Mouse (Mus musculus) liver, embryonic 15.5 days (tissue): ENCODE measurements around the gene Emc1. TPM values are rescaled to one million over a fixed set of nuclear protein-coding genes. Genes with fewer than 3 reads are reported as not detected.
A peak's percentile ranks its signal among the peaks of the same experiment; 100 is the strongest.

Source experiments
- ATAC-seq: fragments of 200-750 bp; cut with Nextera tagmentation; 2 replicates; pipeline ENCODE4 v1.8.0; 2017; ENCODE audit warnings: moderate number of reproducible peaks, mild to moderate bottlenecking, moderate library complexity; ENCODE audit not compliant: insufficient read depth
- H3K27ac ChIP-seq: fragments of 300-500 bp; sonication (generic); replicated peaks from 2 replicates; pipeline ENCODE4 v1.5.1; 2015; ENCODE audit warnings: mild to moderate bottlenecking, inconsistent platforms
- H3K27me3 ChIP-seq: fragments of 300-500 bp; sonication (generic); 2 replicates; pipeline ENCODE4 v1.6.1; 2015; ENCODE audit warnings: mild to moderate bottlenecking, inconsistent platforms
- H3K36me3 ChIP-seq: fragments of 300-500 bp; sonication (generic); replicated peaks from 2 replicates; pipeline ENCODE4 v1.6.1; 2015; ENCODE audit warnings: moderate library complexity, mild to moderate bottlenecking, inconsistent platforms
- H3K4me1 ChIP-seq: fragments of 300-500 bp; sonication (generic); replicated peaks from 2 replicates; pipeline ENCODE4 v1.6.1; 2015; ENCODE audit warnings: inconsistent platforms
- H3K4me2 ChIP-seq: fragments of 300-500 bp; sonication (generic); 2 replicates; pipeline ENCODE4 v1.6.1; 2015; ENCODE audit warnings: moderate library complexity, mild to moderate bottlenecking, inconsistent platforms
- H3K4me3 ChIP-seq: fragments of 300-500 bp; sonication (generic); replicated peaks from 2 replicates; pipeline ENCODE4 v1.5.1; 2015; ENCODE audit warnings: mild to moderate bottlenecking, inconsistent platforms
- H3K9ac ChIP-seq: fragments of 300-500 bp; sonication (generic); 2 replicates; pipeline ENCODE4 v1.6.1; 2015; ENCODE audit warnings: moderate library complexity, mild to moderate bottlenecking, inconsistent platforms
- H3K9me3 ChIP-seq: fragments of 300-500 bp; sonication (generic); replicated peaks from 2 replicates; pipeline ENCODE4 v1.6.1; 2016; ENCODE audit warnings: inconsistent platforms
- WGBS: fragments of 180-500 bp; shearing (Covaris S2); methylation state at CpG from one replicate; pipeline ENCODE4 v1.1.7; 2015; ENCODE audit warnings: mixed read lengths; ENCODE audit not compliant: insufficient replicate concordance; 5-methylcytosine and 5-hydroxymethylcytosine counted together
- polyA plus RNA-seq: library from polyadenylated mRNA; unstranded; fragments of >200 nt; fragmentation: Nextera tagmentation; extraction: Ambion mirVana; gene quantifications from 2 replicates; pipeline ENCODE4 v1.2.1, GENCODE M21; 2015

The Emc1 gene
- polyA plus RNA-seq, 1 experiment from 2014 or later: 13.5 TPM

- Histone ChIP-seq H3K27ac (peak overlapping the region; percentile 51), H3K4me2 (peak overlapping the region; percentile 76), H3K36me3 (no peaks in the 10 kb centered on the region), H3K4me3 (peak overlapping the region; percentile 56), H3K27me3 (no peaks in the 10 kb centered on the region), H3K4me1 (peaks cover 36% of the 10 kb centered on the region), H3K9ac (peak overlapping the region; percentile 42), H3K9me3 (no peaks in the 10 kb centered on the region)
- peak; percentile 76 for ATAC-seq
- 6% methylated on average over 10 of the region's 10 CpGs for WGBS
Measured at GRCm38 (mm10) chr4:139330605-139331004, 21.8 kb upstream of the Emc1 start.

- H3K4me2 ChIP-seq: peak overlapping the region; percentile 80
- H3K4me3 ChIP-seq: peak overlapping the region; percentile 62
- H3K27me3 ChIP-seq: no peaks in the 10 kb centered on the region
- WGBS: 37% methylated on average over 7 of the region's 9 CpGs
- no peak for ATAC-seq
- peaks cover 60% of the 10 kb centered on the region for H3K4me1 ChIP-seq
- peak overlapping the region; percentile 52 for H3K9ac ChIP-seq
- H3K27ac ChIP-seq: peak overlapping the region; percentile 99
- no peaks in the 10 kb centered on the region for H3K36me3 ChIP-seq
- H3K9me3 ChIP-seq: no peaks in the 10 kb centered on the region
Measured at GRCm38 (mm10) chr4:139334631-139335295, 17.6 kb upstream of the Emc1 start.

GRCm38 (mm10) chr4:139335507-139335906 is 16.9 kb upstream of the Emc1 start:
- Histone ChIP-seq H3K4me2 (peak overlapping the region; percentile 80), H3K9ac (peak overlapping the region; percentile 57), H3K4me1 (peaks cover 55% of the 10 kb centered on the region), H3K27me3 (no peaks in the 10 kb centered on the region), H3K36me3 (no peaks in the 10 kb centered on the region), H3K9me3 (no peaks in the 10 kb centered on the region), H3K27ac (peak overlapping the region; percentile 99), H3K4me3 (peak overlapping the region; percentile 62)
- peak; percentile 85 for ATAC-seq
- WGBS: 15% methylated on average over 7 of the region's 7 CpGs

- H3K27ac ChIP-seq: peak overlapping the region; percentile 99
- peak; percentile 61 for ATAC-seq
- H3K9me3 ChIP-seq: no peaks in the 10 kb centered on the region
- H3K4me3 ChIP-seq: peak overlapping the region; percentile 62
- H3K9ac ChIP-seq: peak overlapping the region; percentile 59
- no peaks in the 10 kb centered on the region for H3K27me3 ChIP-seq
- H3K36me3 ChIP-seq: no peaks in the 10 kb centered on the region
- peaks cover 52% of the 10 kb centered on the region for H3K4me1 ChIP-seq
- 10% methylated on average over 24 of the region's 24 CpGs for WGBS
- H3K4me2 ChIP-seq: peak overlapping the region; percentile 80
Measured at GRCm38 (mm10) chr4:139336822-139337483, 15.4 kb upstream of the Emc1 start.

GRCm38 (mm10) chr4:139338145-139338544 is 14.2 kb upstream of the Emc1 start:
- H3K9ac ChIP-seq: no peak overlapping the region
- H3K4me3 ChIP-seq: no peak overlapping the region; the same call in 1 of the 2 replicates

GRCm38 (mm10) chr4:139340835-139341234 is 11.6 kb upstream of the Emc1 start:
- ATAC-seq: no peak
- 57% methylated on average over 4 of the region's 4 CpGs for WGBS
- no peaks in the 10 kb centered on the region for H3K9me3 ChIP-seq

More at GRCm38 (mm10) chr4:139338145-139338544, 14.2 kb upstream of the Emc1 start:
- H3K27me3 ChIP-seq: no peaks in the 10 kb centered on the region
- no peaks in the 10 kb centered on the region for H3K9me3 ChIP-seq
- H3K36me3 ChIP-seq: no peaks in the 10 kb centered on the region
- H3K4me1 ChIP-seq: peaks cover 54% of the 10 kb centered on the region
- no peak overlapping the region for H3K27ac ChIP-seq
- H3K4me2 ChIP-seq: peak overlapping the region; percentile 50
- 51% methylated on average over 33 of the region's 33 CpGs for WGBS
- ATAC-seq: no peak

GRCm38 (mm10) chr4:139341556-139342233 is 10.7 kb upstream of the Emc1 start:
- no peak overlapping the region for H3K27ac ChIP-seq
- no peak overlapping the region for H3K9ac ChIP-seq
- 63% methylated on average over 7 of the region's 7 CpGs for WGBS
- H3K4me3 ChIP-seq: no peak overlapping the region
- H3K4me2 ChIP-seq: no peak overlapping the region
- no peaks in the 10 kb centered on the region for H3K9me3 ChIP-seq
- no peaks in the 10 kb centered on the region for H3K27me3 ChIP-seq
- no peak for ATAC-seq
- peaks cover 33% of the 10 kb centered on the region for H3K4me1 ChIP-seq
- peaks cover 15% of the 10 kb centered on the region for H3K36me3 ChIP-seq

More at GRCm38 (mm10) chr4:139340835-139341234, 11.6 kb upstream of the Emc1 start:
- Histone ChIP-seq H3K4me1 (peaks cover 41% of the 10 kb centered on the region), H3K9ac (no peak overlapping the region), H3K27me3 (no peaks in the 10 kb centered on the region), H3K27ac (no peak overlapping the region), H3K36me3 (peaks cover 6% of the 10 kb centered on the region), H3K4me2 (no peak overlapping the region), H3K4me3 (no peak overlapping the region)

- H3K27me3 ChIP-seq: no peaks in the 10 kb centered on the region
- no peaks in the 10 kb centered on the region for H3K9me3 ChIP-seq
- H3K9ac ChIP-seq: no peak overlapping the region
- H3K27ac ChIP-seq: peak overlapping the region; percentile 41; the same call in 1 of the 2 replicates
- ATAC-seq: peak; percentile 37; the same call in 1 of the 2 replicates
- no peak overlapping the region for H3K4me2 ChIP-seq
- H3K4me1 ChIP-seq: peaks cover 19% of the 10 kb centered on the region
- 73% methylated on average over 5 of the region's 5 CpGs for WGBS
- peaks cover 35% of the 10 kb centered on the region for H3K36me3 ChIP-seq
- H3K4me3 ChIP-seq: no peak overlapping the region
Measured at GRCm38 (mm10) chr4:139343718-139344117, 8.7 kb upstream of the Emc1 start.

GRCm38 (mm10) chr4:139345416-139346019 is 6.9 kb upstream of the Emc1 start:
- WGBS: 81% methylated on average over 23 of the region's 23 CpGs
- Histone ChIP-seq H3K36me3 (peaks cover 49% of the 10 kb centered on the region), H3K4me1 (peaks cover 27% of the 10 kb centered on the region), H3K27me3 (no peaks in the 10 kb centered on the region), H3K4me2 (no peak overlapping the region), H3K9ac (no peak overlapping the region), H3K27ac (no peak overlapping the region), H3K4me3 (no peak overlapping the region), H3K9me3 (no peaks in the 10 kb centered on the region)
- ATAC-seq: no peak

GRCm38 (mm10) chr4:139352832-139353231 is 445 bp downstream of the Emc1 start:
- Histone ChIP-seq H3K36me3 (peaks cover 62% of the 10 kb centered on the region), H3K9ac (peak overlapping the region; percentile 84), H3K9me3 (no peaks in the 10 kb centered on the region), H3K4me3 (peak overlapping the region; percentile 83), H3K27ac (peak overlapping the region; percentile 95), H3K27me3 (no peaks in the 10 kb centered on the region), H3K4me2 (peak overlapping the region; percentile 99), H3K4me1 (peaks cover 41% of the 10 kb centered on the region)
- peak; percentile 43 for ATAC-seq
- under 1% methylated on average over 7 of the region's 7 CpGs for WGBS

GRCm38 (mm10) chr4:139357211-139357610 is 4.8 kb downstream of the Emc1 start:
- peaks cover 58% of the 10 kb centered on the region for H3K4me1 ChIP-seq
- no peaks in the 10 kb centered on the region for H3K27me3 ChIP-seq
- no peak overlapping the region for H3K4me2 ChIP-seq
- ATAC-seq: no peak
- WGBS: 75% methylated on average over 3 of the region's 3 CpGs
- no peak overlapping the region for H3K4me3 ChIP-seq
- H3K27ac ChIP-seq: no peak overlapping the region
- H3K36me3 ChIP-seq: peaks cover 83% of the 10 kb centered on the region
- no peak overlapping the region for H3K9ac ChIP-seq
- H3K9me3 ChIP-seq: no peaks in the 10 kb centered on the region
